Comparison of ENCODE assay signal across 8 mouse cellular contexts in the genomic region with DNA sequence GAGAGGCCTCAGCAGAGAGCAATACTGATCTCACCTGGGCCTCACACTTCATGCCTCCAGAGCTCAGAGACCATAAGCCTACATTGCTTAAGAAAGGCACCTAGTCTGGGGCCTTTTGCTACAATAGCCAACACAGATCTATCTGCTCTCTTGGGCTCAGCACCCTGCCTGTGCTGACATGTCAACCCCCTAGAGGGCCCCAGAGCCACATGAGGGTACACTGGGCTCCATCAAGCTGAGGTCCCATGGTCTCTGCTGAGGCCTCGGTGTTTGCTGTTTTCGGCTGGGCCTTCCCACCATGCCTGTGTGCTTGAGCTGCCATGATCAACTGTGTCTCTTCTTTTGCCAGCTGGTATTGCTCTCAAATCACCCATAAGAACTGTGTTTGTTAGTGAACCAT. TPM values are rescaled to one million over a fixed set of nuclear protein-coding genes. Genes with fewer than 3 reads are reported as not detected.
DNase-seq lines count a peak whose midpoint lies in the region; ATAC-seq lines count a peak whose summit lies in the region.
"Had no signal": no experiment of that assay in that cellular context is flagged by ENCODE, and none has a peak within 500 bp of the region (broad histone marks: within the 10 kb centered on the region; RNA-seq: fewer than 3 reads in every experiment).

No protein-coding gene starts in this region.

- WGBS in liver, embryonic 11.5 days, result 59% methylated on average over 2 of the region's 2 CpGs
- WGBS in midbrain, embryonic 10.5 days, result 85% methylated on average over 2 of the region's 2 CpGs

- no peaks in the 10 kb centered on the region for H3K4me1 ChIP-seq in liver, embryonic 11.5 days (replicated peaks; ENCODE audit: control insufficient read depth, insufficient read depth, low read length)
- H3K4me1 ChIP-seq in midbrain, embryonic 10.5 days, result peaks cover 3% of the 10 kb centered on the region
- H3K4me1 ChIP-seq: liver, embryonic 13.5 days had no signal

- no peaks in the 10 kb centered on the region for H3K27me3 ChIP-seq in liver, embryonic 11.5 days (replicated peaks; ENCODE audit: control insufficient read depth, insufficient read depth, low read length)
- H3K27me3 ChIP-seq in midbrain, embryonic 10.5 days (ENCODE audit: low read depth, poor library complexity, severe bottlenecking), result no peaks in the 10 kb centered on the region
- H3K27me3 ChIP-seq: liver, embryonic 13.5 days had no signal

- H3K27ac ChIP-seq in liver, embryonic 11.5 days (ENCODE audit: low read depth, low read length), result no peak overlapping the region
- no peak overlapping the region for H3K27ac ChIP-seq in midbrain, embryonic 10.5 days (replicated peaks)
- H3K27ac ChIP-seq: liver, embryonic 13.5 days had no signal

- no peaks in the 10 kb centered on the region for H3K9me3 ChIP-seq in liver, embryonic 11.5 days (ENCODE audit: control insufficient read depth, low read length)
- H3K9me3 ChIP-seq in midbrain, embryonic 10.5 days (replicated peaks), result no peaks in the 10 kb centered on the region
- H3K9me3 ChIP-seq: liver, embryonic 13.5 days had no signal

- H3K9ac ChIP-seq in liver, embryonic 11.5 days (ENCODE audit: low read depth, low read length), result no peak overlapping the region
- H3K9ac ChIP-seq: liver, embryonic 13.5 days had no signal

- DNase-seq in 3T3-L1 (ENCODE audit: low read depth, low spot score), result peak; percentile 26
- DNase-seq in 416B (ENCODE audit: low read depth), result peak; percentile 38
- peak; percentile 35 to 39 for DNase-seq in heart, postnatal 10 days
- DNase-seq in liver, embryonic 11.5 days (ENCODE audit: low spot score), result no peak
- DNase-seq in testis, postnatal 10 days (ENCODE audit: low spot score), result peak; percentile 49
- no peak for DNase-seq in urinary bladder, postnatal 36 days (ENCODE audit: low spot score in 2 of 2)
- no peak for DNase-seq in midbrain, embryonic 10.5 days (ENCODE audit: low spot score)
- DNase-seq: liver, embryonic 13.5 days had no signal

- ATAC-seq in liver, embryonic 11.5 days (replicated peaks; ENCODE audit: low FRiP score), result 0 out of 2 replicates have a peak, but pooled peaks have one; percentile 53

- no peak overlapping the region for H3K4me3 ChIP-seq in liver, embryonic 11.5 days (ENCODE audit: low read depth, low read length)
- H3K4me3 ChIP-seq in midbrain, embryonic 10.5 days, result no peak overlapping the region
- H3K4me3 ChIP-seq: liver, embryonic 13.5 days had no signal

- intact Hi-C loops in heart, postnatal 10 days (cut with DNase I), result no loop called here

- no peak overlapping the region for H3K4me2 ChIP-seq in liver, embryonic 11.5 days
- H3K4me2 ChIP-seq: liver, embryonic 13.5 days had no signal

- no peaks in the 10 kb centered on the region for H3K36me3 ChIP-seq in liver, embryonic 11.5 days (ENCODE audit: control insufficient read depth, insufficient read depth, low read length)
- H3K36me3 ChIP-seq in midbrain, embryonic 10.5 days, result no peaks in the 10 kb centered on the region
- H3K36me3 ChIP-seq: liver, embryonic 13.5 days had no signal

RNA-seq across cellular contexts. Expression of a gene that starts 24.0 kb away (rescaled TPM):
- 10 to 100 TPM; 22.7 to 31.7 TPM for total RNA-seq in heart, postnatal 10 days (2021)
- 30.2 and 31.8 TPM in 2 replicates for polyA plus RNA-seq in liver, embryonic 11.5 days (2014; fragmentation: Nextera tagmentation; extraction: Ambion mirVana)
- polyA plus RNA-seq in midbrain, embryonic 10.5 days (2016; fragmentation: Nextera tagmentation; extraction: Ambion mirVana), result 41.0 and 41.9 TPM in 2 replicates

Comparison
In these comparisons a context has a peak if more than half of its experiments do, and no peak if none do; other contexts are left out.
1. DNase-seq: peak in 3T3-L1 (single experiment), 416B (single experiment), heart, postnatal 10 days (2 of 2) and testis, postnatal 10 days (single experiment); none in liver, embryonic 11.5 days (single experiment), urinary bladder, postnatal 36 days (0 of 2) and midbrain, embryonic 10.5 days (single experiment).